Mouse (Mus musculus) frontal cortex, postnatal 36 days (tissue): ENCODE data around the gene Apln.

Experiments
- DNase-seq, 2 experiments: peaks; one replicate each; pipeline ENCODE4 v3.0.0; 2022; ENCODE audit warnings: low spot score in 2 of 2

Gene Apln

DNA sequence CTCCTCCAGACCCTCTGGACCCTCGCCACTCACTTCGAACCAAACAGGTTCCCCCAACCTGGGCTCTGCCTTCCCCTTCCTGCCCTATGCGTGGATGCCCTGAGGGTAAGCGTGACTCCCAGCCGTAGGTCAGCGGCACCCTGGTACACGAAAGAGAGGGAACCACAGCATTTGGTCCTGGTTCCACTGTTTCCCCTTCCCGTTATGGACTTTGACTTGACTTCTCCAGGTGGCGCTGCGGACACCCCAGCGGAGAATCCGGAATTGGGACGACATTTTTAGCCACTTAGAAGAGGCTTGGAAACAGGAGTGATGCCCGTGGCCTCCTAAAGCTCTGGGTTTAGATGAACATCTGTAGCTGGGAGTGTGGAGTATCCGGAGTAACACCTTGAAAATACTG lies 15.3 kb downstream of the Apln start:
- no peak for DNase-seq

GRCm38 (mm10) chrX:48016906-48017601 lies 17.6 kb downstream of the Apln start:
- peak; percentile 45 to 69 for DNase-seq

DNA sequence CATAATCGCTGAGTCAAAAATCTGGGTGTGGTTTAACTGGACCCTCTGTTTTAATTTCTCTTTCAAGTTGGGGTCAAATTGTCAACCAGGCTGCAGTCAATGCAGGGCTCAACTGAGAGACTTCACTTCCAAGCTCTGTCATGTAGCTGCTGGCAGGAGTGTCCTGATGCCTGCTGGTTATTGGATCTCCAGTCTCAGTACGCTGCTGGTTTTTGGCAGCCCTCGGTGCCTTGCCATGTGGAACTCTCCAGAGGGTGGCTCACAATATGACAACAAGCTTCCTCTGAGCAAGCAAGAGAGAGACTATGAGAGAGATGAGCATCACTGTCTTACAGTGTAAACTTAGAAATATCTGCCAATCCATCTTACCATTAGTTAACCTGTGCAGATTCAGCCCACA lies 23.0 kb downstream of the Apln start:
- DNase-seq = no peak

DNA sequence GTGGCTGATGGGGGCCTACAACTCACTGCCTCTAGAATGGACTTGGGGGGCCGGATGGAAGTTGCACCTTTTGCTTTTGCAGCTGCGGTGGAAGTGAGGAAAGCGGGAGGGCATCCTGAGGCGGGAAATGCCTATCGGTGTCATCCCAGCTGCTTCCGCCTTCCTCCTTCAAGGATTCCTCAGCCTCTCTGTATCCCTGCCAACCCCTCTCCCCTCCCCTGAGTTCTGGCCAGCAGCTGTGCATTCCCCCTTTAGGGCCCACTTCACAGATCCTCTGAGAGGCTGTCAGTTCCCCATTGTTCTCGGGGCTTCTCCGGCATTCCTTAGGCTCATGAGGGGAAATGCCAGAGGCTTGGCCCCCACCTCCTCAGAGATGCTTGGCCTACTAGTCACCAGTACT lies 28.6 kb downstream of the Apln start:
- no peak for DNase-seq

DNA sequence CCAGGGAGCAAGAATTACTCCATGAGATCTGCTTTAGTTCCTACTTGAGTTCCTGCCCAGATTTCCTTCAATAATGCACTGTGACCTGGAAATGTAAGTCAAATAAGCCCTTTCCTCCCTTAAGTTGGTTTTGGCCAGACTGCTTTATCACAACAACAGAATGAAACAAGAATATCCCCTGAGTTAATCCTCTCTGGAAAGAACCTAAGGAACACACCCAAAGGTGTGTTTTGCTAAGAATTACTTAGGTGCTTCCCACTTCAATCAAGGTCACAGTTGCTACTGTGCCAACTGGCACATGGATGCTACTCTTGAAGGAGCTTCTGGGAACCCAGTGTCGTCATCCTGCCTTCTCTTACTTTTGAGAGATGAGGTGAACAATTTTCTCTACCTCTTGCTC lies 29.9 kb downstream of the Apln start:
- no peak for DNase-seq

- DNase-seq = no peak
Measured at GRCm38 (mm10) chrX:48001151-48001550, 33.5 kb downstream of the Apln start.

GRCm38 (mm10) chrX:47998412-47998811 lies 36.2 kb downstream of the Apln start:
- DNase-seq = no peak

GRCm38 (mm10) chrX:47992606-47993005 lies 42.0 kb downstream of the Apln start:
- peak; percentile 66 to 71 for DNase-seq

GRCm38 (mm10) chrX:47988024-47988423 lies 46.6 kb downstream of the Apln start:
- no peak for DNase-seq

- peak; percentile 39 to 74 for DNase-seq
Measured at GRCm38 (mm10) chrX:47985000-47985619, 49.5 kb downstream of the Apln start.

DNA sequence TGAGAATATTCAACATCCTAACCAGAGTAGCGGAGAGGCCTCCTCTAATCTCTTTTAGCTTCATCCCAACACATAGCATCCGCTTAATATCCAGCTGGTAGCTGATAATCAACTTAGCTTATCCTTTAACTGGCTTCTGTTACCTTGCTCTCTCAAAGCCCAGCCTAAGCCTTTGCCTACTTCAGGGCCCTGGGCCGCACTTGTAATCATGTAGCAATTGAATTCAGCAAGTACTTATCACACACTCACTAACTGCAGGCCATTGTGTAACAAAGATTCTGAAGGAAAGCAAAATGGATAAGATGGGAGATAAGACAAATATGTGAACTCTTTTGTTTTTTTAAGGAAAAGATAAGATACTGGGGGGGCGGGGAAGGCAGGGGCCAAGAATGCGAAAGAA lies 57.6 kb downstream of the Apln start:
- no peak for DNase-seq

DNA sequence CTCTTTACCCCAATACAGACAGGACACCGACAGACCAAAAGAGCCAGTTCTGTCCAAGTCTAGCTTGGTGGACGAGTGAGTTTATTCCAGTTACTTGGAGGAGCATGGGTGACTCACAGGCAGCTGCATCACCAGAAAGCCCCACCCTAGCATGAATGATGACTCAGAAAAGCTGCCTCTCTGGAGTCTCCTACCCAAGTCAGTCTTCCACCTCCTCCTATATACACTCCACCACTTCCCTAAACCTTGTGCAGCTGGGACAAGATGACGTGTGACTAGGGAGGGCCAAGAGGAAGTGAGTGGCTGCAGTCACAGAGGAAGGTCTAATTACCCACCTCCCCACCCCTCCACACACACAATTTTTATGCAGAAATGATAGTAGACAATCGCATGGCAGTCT lies 58.1 kb downstream of the Apln start:
- peak; percentile 6 to 22 for DNase-seq
